Mouse (Mus musculus) limb, embryonic 12.5 days (tissue): ENCODE measurements around the gene Gm20388. TPM values are rescaled to one million over a fixed set of nuclear protein-coding genes. Genes with fewer than 3 reads are reported as not detected.

Experiments used
- ATAC-seq: fragments of 200-750 bp; cut with Nextera tagmentation; 2 replicates; pipeline ENCODE4 v1.8.0; 2017; ENCODE audit warnings: low read depth, moderate TSS enrichment; ENCODE audit not compliant: insufficient number of reproducible peaks, insufficient read depth, low FRiP score, low TSS enrichment
- H3K27ac ChIP-seq: fragments of 300-500 bp; sonication (generic); 2 replicates; pipeline ENCODE4 v1.5.1; 2016; ENCODE audit warnings: mild to moderate bottlenecking, moderate library complexity
- H3K27me3 ChIP-seq: fragments of 300-500 bp; sonication (generic); 2 replicates; pipeline ENCODE4 v1.6.1; 2016; ENCODE audit warnings: mild to moderate bottlenecking, moderate library complexity
- H3K36me3 ChIP-seq: fragments of 300-500 bp; sonication (generic); 2 replicates; pipeline ENCODE4 v1.6.1; 2016; ENCODE audit warnings: mild to moderate bottlenecking, moderate library complexity
- H3K4me1 ChIP-seq: fragments of 300-500 bp; sonication (generic); replicated peaks from 2 replicates; pipeline ENCODE4 v1.6.1; 2016
- H3K4me2 ChIP-seq: fragments of 300-500 bp; sonication (generic); 2 replicates; pipeline ENCODE4 v1.6.1; 2016; ENCODE audit warnings: mild to moderate bottlenecking, moderate library complexity
- H3K4me3 ChIP-seq: fragments of 300-500 bp; sonication (generic); replicated peaks from 2 replicates; pipeline ENCODE4 v1.5.1; 2016; ENCODE audit warnings: mild to moderate bottlenecking
- H3K9ac ChIP-seq: fragments of 300-500 bp; sonication (generic); replicated peaks from 2 replicates; pipeline ENCODE4 v1.6.1; 2016; ENCODE audit warnings: mild to moderate bottlenecking, moderate library complexity
- H3K9me3 ChIP-seq: fragments of 300-500 bp; sonication (generic); 2 replicates; pipeline ENCODE4 v1.6.1; 2016; ENCODE audit warnings: mild to moderate bottlenecking, moderate library complexity
- WGBS: fragments of 180-500 bp; shearing (Covaris S2); methylation state at CpG from one replicate; pipeline ENCODE4 v1.1.7; 2016; 5-methylcytosine and 5-hydroxymethylcytosine counted together
- polyA plus RNA-seq: library from polyadenylated mRNA; unstranded; fragments of >200 nt; fragmentation: Nextera tagmentation; extraction: Ambion mirVana; gene quantifications from 2 replicates; pipeline ENCODE4 v1.2.1, GENCODE M21; 2016

Gene Gm20388
- polyA plus RNA-seq, 1 experiment from 2014 or later, result not detected

GRCm38 (mm10) chr8:120531775-120532516 is 621.3 kb downstream of the Gm20388 start:
- no peaks in the 10 kb centered on the region for H3K9me3 ChIP-seq
- WGBS, result 28% methylated on average over 10 of the region's 10 CpGs
- H3K27ac ChIP-seq, result peak overlapping the region; percentile 79
- no peaks in the 10 kb centered on the region for H3K36me3 ChIP-seq
- no peak overlapping the region for H3K9ac ChIP-seq
- H3K4me2 ChIP-seq, result peak overlapping the region; percentile 55
- H3K4me1 ChIP-seq, result peaks cover 86% of the 10 kb centered on the region
- H3K4me3 ChIP-seq, result no peak overlapping the region
- 0 out of 2 replicates have a peak, but pooled peaks have one; percentile 7 for ATAC-seq
- H3K27me3 ChIP-seq, result peaks cover 28% of the 10 kb centered on the region

GRCm38 (mm10) chr8:120532517-120533215 is 622.0 kb downstream of the Gm20388 start:
- Histone ChIP-seq H3K36me3 (no peaks in the 10 kb centered on the region), H3K9me3 (no peaks in the 10 kb centered on the region), H3K4me2 (peak overlapping the region; percentile 55), H3K4me3 (peak overlapping the region; percentile 19; the same call in 1 of the 2 replicates), H3K27ac (peak overlapping the region; percentile 79), H3K9ac (no peak overlapping the region; the same call in 1 of the 2 replicates), H3K4me1 (peaks cover 86% of the 10 kb centered on the region), H3K27me3 (peaks cover 28% of the 10 kb centered on the region)
- WGBS, result under 1% methylated on average over 28 of the region's 29 CpGs
- ATAC-seq, result 0 out of 2 replicates have a peak, but pooled peaks have one; percentile 16

GRCm38 (mm10) chr8:120533380-120533779 is 622.7 kb downstream of the Gm20388 start:
- H3K4me3 ChIP-seq, result no peak overlapping the region
- peaks cover 86% of the 10 kb centered on the region for H3K4me1 ChIP-seq
- no peaks in the 10 kb centered on the region for H3K36me3 ChIP-seq
- H3K4me2 ChIP-seq, result peak overlapping the region; percentile 55
- whole genome bisulfite sequencing, result 23% methylated on average over 3 of the region's 3 CpGs
- ATAC-seq, result no peak
- H3K27ac ChIP-seq, result peak overlapping the region; percentile 79
- H3K9me3 ChIP-seq, result no peaks in the 10 kb centered on the region
- peaks cover 22% of the 10 kb centered on the region for H3K27me3 ChIP-seq
- H3K9ac ChIP-seq, result no peak overlapping the region

- Histone ChIP-seq H3K4me2 (peak overlapping the region; percentile 8; the same call in 1 of the 2 replicates), H3K36me3 (no peaks in the 10 kb centered on the region), H3K27ac (no peak overlapping the region), H3K4me3 (no peak overlapping the region), H3K9me3 (no peaks in the 10 kb centered on the region), H3K4me1 (peaks cover 86% of the 10 kb centered on the region), H3K9ac (0 out of 2 replicates have a peak overlapping the region, but pooled peaks have one; percentile 23), H3K27me3 (peaks cover 21% of the 10 kb centered on the region)
- 33% methylated on average over 8 of the region's 8 CpGs for WGBS
- ATAC-seq, result no peak
These were observed 623.4 kb downstream of the Gm20388 start for GRCm38 (mm10) chr8:120534080-120534479.

GRCm38 (mm10) chr8:120534504-120535368 is 624.1 kb downstream of the Gm20388 start:
- ATAC-seq, result peak; percentile 34; the same call in 1 of the 2 replicates
- Histone ChIP-seq H3K27me3 (peaks cover 21% of the 10 kb centered on the region), H3K9me3 (no peaks in the 10 kb centered on the region), H3K4me1 (peaks cover 88% of the 10 kb centered on the region), H3K4me3 (no peak overlapping the region), H3K27ac (peak overlapping the region; percentile 51), H3K36me3 (no peaks in the 10 kb centered on the region), H3K9ac (0 out of 2 replicates have a peak overlapping the region, but pooled peaks have one; percentile 23), H3K4me2 (peak overlapping the region; percentile 8)
- WGBS, result 5% methylated on average over 14 of the region's 14 CpGs

- H3K4me1 ChIP-seq, result peaks cover 97% of the 10 kb centered on the region
- no peaks in the 10 kb centered on the region for H3K36me3 ChIP-seq
- peak overlapping the region; percentile 99 for H3K4me2 ChIP-seq
- H3K4me3 ChIP-seq, result peak overlapping the region; percentile 68
- no peaks in the 10 kb centered on the region for H3K9me3 ChIP-seq
- peak overlapping the region; percentile 58 for H3K9ac ChIP-seq
- no peak for ATAC-seq
- peak overlapping the region; percentile 90; the same call in 1 of the 2 replicates for H3K27ac ChIP-seq
- WGBS, result under 1% methylated on average over 70 of the region's 79 CpGs
- H3K27me3 ChIP-seq, result peaks cover 21% of the 10 kb centered on the region
These were observed 625.0 kb downstream of the Gm20388 start for GRCm38 (mm10) chr8:120535452-120536305.

- ATAC-seq, result 0 out of 2 replicates have a peak, but pooled peaks have one; percentile 16
- no peaks in the 10 kb centered on the region for H3K36me3 ChIP-seq
- H3K4me2 ChIP-seq, result peak overlapping the region; percentile 99
- H3K9ac ChIP-seq, result peak overlapping the region; percentile 59
- no peaks in the 10 kb centered on the region for H3K9me3 ChIP-seq
- peak overlapping the region; percentile 68 for H3K4me3 ChIP-seq
- WGBS, result under 1% methylated on average over 61 of the region's 61 CpGs
- H3K4me1 ChIP-seq, result peaks cover 96% of the 10 kb centered on the region
- peak overlapping the region; percentile 90 for H3K27ac ChIP-seq
- peaks cover 18% of the 10 kb centered on the region for H3K27me3 ChIP-seq
These were observed 625.9 kb downstream of the Gm20388 start for GRCm38 (mm10) chr8:120536306-120537206.

- no peaks in the 10 kb centered on the region for H3K36me3 ChIP-seq
- peaks cover 18% of the 10 kb centered on the region for H3K27me3 ChIP-seq
- 0 out of 2 replicates have a peak, but pooled peaks have one; percentile 3 for ATAC-seq
- peaks cover 95% of the 10 kb centered on the region for H3K4me1 ChIP-seq
- H3K9ac ChIP-seq, result peak overlapping the region; percentile 59
- H3K9me3 ChIP-seq, result no peaks in the 10 kb centered on the region
- under 1% methylated on average over 78 of the region's 79 CpGs for WGBS
- peak overlapping the region; percentile 99 for H3K4me2 ChIP-seq
- H3K4me3 ChIP-seq, result peak overlapping the region; percentile 68
- peak overlapping the region; percentile 90 for H3K27ac ChIP-seq
These were observed 626.7 kb downstream of the Gm20388 start for GRCm38 (mm10) chr8:120537207-120537817.

GRCm38 (mm10) chr8:120537818-120538396 is 627.3 kb downstream of the Gm20388 start:
- Histone ChIP-seq H3K36me3 (no peaks in the 10 kb centered on the region), H3K9ac (peak overlapping the region; percentile 59), H3K27ac (peak overlapping the region; percentile 90), H3K4me2 (peak overlapping the region; percentile 99), H3K4me3 (peak overlapping the region; percentile 68), H3K27me3 (peaks cover 15% of the 10 kb centered on the region), H3K4me1 (peaks cover 95% of the 10 kb centered on the region), H3K9me3 (no peaks in the 10 kb centered on the region)
- WGBS, result under 1% methylated on average over 40 of the region's 46 CpGs
- ATAC-seq, result no peak
